Mouse (Mus musculus) E14TG2a.4 (cell line): ENCODE measurements around the gene Paics.

Experiments
- H3K27me3 ChIP-seq: 2 replicates; pipeline ENCODE4 v1.6.1; 2014; ENCODE audit warnings: low read length, control low read depth; ENCODE audit not compliant: insufficient read depth
- H3K36me3 ChIP-seq: 2 replicates; pipeline ENCODE4 v1.6.1; 2014; ENCODE audit warnings: low read length, control low read depth; ENCODE audit not compliant: insufficient read depth
- H3K4me1 ChIP-seq: replicated peaks from 2 replicates; pipeline ENCODE4 v1.6.1; 2014; ENCODE audit warnings: low read depth, low read length, control low read depth
- H3K4me3 ChIP-seq: replicated peaks from 2 replicates; pipeline ENCODE4 v1.5.1; 2014; ENCODE audit warnings: mild to moderate bottlenecking, low read length
- H3K9me3 ChIP-seq: 2 replicates; pipeline ENCODE4 v1.6.1; 2014; ENCODE audit warnings: low read length, control low read depth
- CTCF ChIP-seq: conservative IDR thresholded peaks from 2 replicates; pipeline ENCODE4 v1.5.1; 2014; ENCODE audit warnings: low read length
- NANOG ChIP-seq: IDR thresholded peaks from 2 replicates; pipeline ENCODE4 v1.6.1; 2014; ENCODE audit warnings: borderline replicate concordance, low read length, mixed read lengths
- POU5F1 ChIP-seq: IDR thresholded peaks from 2 replicates; pipeline ENCODE4 v1.6.1; 2014; ENCODE audit warnings: low read length, borderline replicate concordance

Paics gene

DNA sequence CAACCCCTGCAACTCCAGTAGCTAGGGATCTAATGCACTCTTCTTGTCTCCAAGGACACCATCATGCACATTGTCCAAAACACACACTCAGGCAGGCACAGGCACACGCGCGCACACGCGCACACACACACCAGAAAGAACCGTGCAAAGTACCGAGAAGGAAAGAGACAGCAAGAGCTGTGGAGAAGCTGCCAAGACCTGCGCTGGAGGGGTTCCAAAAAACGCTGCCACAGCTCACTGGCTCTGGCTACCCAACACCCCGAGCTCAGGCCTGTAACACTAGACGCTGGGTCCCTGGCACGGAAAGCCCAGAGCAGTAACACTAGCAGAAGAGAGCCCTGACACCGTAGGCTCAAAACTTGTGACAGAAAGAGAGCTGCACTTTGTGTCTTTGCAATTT, 27.7 kb upstream of the Paics start:
- H3K27me3 ChIP-seq: no peaks in the 10 kb centered on the region
- peaks cover 97% of the 10 kb centered on the region for H3K36me3 ChIP-seq
- peaks cover 58% of the 10 kb centered on the region for H3K4me1 ChIP-seq
- TF ChIP-seq NANOG (no peak), CTCF (no peak), POU5F1 (no peak)
- no peak overlapping the region for H3K4me3 ChIP-seq
- no peaks in the 10 kb centered on the region for H3K9me3 ChIP-seq

- TF ChIP-seq CTCF (no peak), NANOG (no peak), POU5F1 (no peak)
- H3K36me3 ChIP-seq: peaks cover 89% of the 10 kb centered on the region
- H3K4me3 ChIP-seq: no peak overlapping the region
Measured at GRCm38 (mm10) chr5:76924296-76924695, 26.8 kb upstream of the Paics start.

DNA sequence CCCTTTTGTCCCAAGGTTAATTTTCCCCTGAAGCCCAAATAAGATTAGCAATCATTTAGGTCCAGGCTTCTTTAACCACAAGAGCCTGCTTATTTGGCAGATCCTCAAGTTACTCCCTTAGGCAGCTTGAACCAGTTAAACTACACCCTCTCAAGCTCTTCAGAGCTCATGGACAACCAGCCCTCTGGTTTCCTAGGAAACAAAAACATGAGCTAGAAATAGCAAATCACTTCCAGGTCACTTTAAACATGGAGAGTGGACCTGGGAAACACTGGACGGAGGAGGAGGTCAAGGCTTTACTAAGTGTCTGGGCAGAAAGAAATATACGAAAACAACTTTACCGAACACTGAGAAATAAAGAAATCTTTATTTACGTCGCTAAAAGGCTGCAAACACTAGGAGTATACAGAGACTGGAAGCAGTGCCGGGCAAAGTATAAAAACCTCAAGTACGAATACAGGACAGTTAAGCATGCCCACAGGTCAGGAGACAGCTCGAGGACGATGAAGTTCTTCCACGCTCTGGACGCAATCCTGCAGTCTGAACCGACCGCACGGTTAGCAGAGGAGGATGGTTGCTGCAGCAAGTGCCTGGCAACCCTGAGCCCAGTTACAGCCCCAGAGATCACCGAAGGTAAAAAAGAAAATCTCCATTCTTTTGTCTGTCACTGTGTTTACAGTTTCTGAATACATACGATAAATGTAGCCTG, 22.8 kb upstream of the Paics start:
- H3K27me3 ChIP-seq: no peaks in the 10 kb centered on the region
- TF ChIP-seq POU5F1 (no peak), CTCF (no peak), NANOG (no peak)
- H3K9me3 ChIP-seq: no peaks in the 10 kb centered on the region
- H3K4me1 ChIP-seq: peaks cover 67% of the 10 kb centered on the region
- no peak overlapping the region for H3K4me3 ChIP-seq
- H3K36me3 ChIP-seq: peaks cover 53% of the 10 kb centered on the region

More at GRCm38 (mm10) chr5:76924296-76924695, 26.8 kb upstream of the Paics start:
- Histone ChIP-seq H3K27me3 (no peaks in the 10 kb centered on the region), H3K4me1 (peaks cover 60% of the 10 kb centered on the region), H3K9me3 (no peaks in the 10 kb centered on the region)

- H3K9me3 ChIP-seq: no peaks in the 10 kb centered on the region
- H3K36me3 ChIP-seq: peaks cover 43% of the 10 kb centered on the region
- H3K27me3 ChIP-seq: no peaks in the 10 kb centered on the region
- H3K4me1 ChIP-seq: peaks cover 57% of the 10 kb centered on the region
- TF ChIP-seq NANOG (no peak), POU5F1 (no peak), CTCF (no peak)
- H3K4me3 ChIP-seq: peak overlapping the region; percentile 32; the same call in 1 of the 2 replicates
Measured at GRCm38 (mm10) chr5:76929180-76929877, 21.8 kb upstream of the Paics start.

- H3K4me3 ChIP-seq: no peak overlapping the region
- peaks cover 37% of the 10 kb centered on the region for H3K36me3 ChIP-seq
- no peak for TF ChIP-seq POU5F1
- TF ChIP-seq NANOG: no peak
- TF ChIP-seq CTCF: no peak
- H3K4me1 ChIP-seq: peaks cover 44% of the 10 kb centered on the region
- no peaks in the 10 kb centered on the region for H3K9me3 ChIP-seq
- H3K27me3 ChIP-seq: no peaks in the 10 kb centered on the region
Measured at GRCm38 (mm10) chr5:76939717-76940116, 11.4 kb upstream of the Paics start.

- Histone ChIP-seq H3K27me3 (no peaks in the 10 kb centered on the region), H3K36me3 (peaks cover 55% of the 10 kb centered on the region), H3K9me3 (no peaks in the 10 kb centered on the region), H3K4me1 (peaks cover 67% of the 10 kb centered on the region), H3K4me3 (no peak overlapping the region)
- TF ChIP-seq NANOG: no peak
- no peak for TF ChIP-seq POU5F1
- no peak for TF ChIP-seq CTCF
Measured at GRCm38 (mm10) chr5:76941975-76942374, 9.1 kb upstream of the Paics start.

DNA sequence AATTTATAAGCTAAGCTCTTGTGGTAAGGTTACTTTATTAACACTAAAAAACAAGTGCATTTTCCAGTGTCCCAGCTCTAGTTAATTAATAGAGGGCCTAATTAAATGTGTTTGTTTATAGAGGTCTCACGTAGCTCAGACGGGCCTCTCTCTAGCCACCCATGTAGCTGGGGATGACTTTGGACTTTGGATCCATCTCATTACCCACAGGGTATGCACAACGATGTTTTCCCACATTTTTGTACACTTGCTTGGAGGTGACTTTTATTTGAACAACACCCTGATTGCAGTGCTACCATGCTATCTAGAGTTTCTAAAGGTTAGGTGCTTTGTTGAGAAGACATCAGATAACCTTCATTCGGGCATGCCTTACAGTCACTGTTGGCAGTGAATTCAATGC, 8.6 kb upstream of the Paics start:
- Histone ChIP-seq H3K36me3 (peaks cover 60% of the 10 kb centered on the region), H3K9me3 (no peaks in the 10 kb centered on the region), H3K4me1 (peaks cover 72% of the 10 kb centered on the region), H3K4me3 (no peak overlapping the region), H3K27me3 (no peaks in the 10 kb centered on the region)
- TF ChIP-seq NANOG (no peak), CTCF (no peak)

DNA sequence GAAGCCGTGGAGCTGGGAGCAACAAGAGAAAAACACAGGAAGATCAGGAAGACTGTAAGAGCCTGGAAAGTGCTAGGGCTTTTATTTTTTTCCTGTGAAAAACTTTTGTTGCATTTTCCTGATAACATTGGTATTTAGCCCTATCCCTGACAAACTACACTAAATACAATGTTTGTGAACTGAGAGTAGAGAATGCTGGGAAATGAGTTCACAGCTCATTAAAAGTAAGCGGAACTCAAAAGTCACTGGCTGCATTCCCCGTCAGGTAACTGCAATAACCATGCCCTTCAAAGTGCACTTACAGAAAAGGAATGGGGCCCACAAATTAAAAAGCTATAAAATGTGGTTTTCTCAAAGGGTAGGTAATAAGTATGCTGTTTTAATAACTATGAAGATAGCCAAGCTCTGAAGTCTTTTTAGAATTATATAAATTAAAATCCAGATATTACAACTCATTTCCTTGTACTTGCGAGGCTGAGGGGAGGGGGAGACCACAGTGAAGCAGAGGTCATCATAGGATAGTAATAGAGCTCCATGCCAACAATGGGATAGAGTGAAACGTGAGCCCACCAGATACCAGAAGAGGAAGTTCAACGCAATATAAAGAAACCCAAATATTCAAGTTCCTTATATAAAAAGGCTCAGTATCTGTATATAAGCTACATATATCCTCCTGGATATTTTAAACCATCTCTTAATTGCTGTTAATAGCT, 6.0 kb upstream of the Paics start:
- Histone ChIP-seq H3K9me3 (no peaks in the 10 kb centered on the region), H3K27me3 (no peaks in the 10 kb centered on the region), H3K4me1 (peaks cover 91% of the 10 kb centered on the region), H3K4me3 (no peak overlapping the region), H3K36me3 (peaks cover 73% of the 10 kb centered on the region)
- TF ChIP-seq CTCF: no peak
- TF ChIP-seq NANOG: no peak
- no peak for TF ChIP-seq POU5F1
